Mouse (Mus musculus) thymus, adult 2 months (tissue): Measurements from ENCODE around the gene Copz2. TPM values are rescaled to one million over a fixed set of nuclear protein-coding genes. Genes with fewer than 3 reads are reported as not detected.

Source experiments
- DNase-seq: peaks from one replicate; pipeline ENCODE4 v3.0.0; 2021
- H3K27ac ChIP-seq: fragments of 200-500 bp; 2 replicates; pipeline ENCODE4 v1.5.1; 2012; ENCODE audit warnings: low read length, control low read depth; ENCODE audit not compliant: control insufficient read depth, insufficient read depth
- H3K27me3 ChIP-seq: fragments of 200-500 bp; 2 replicates; pipeline ENCODE4 v1.6.1; 2012; ENCODE audit warnings: mild to moderate bottlenecking, low read length, moderate library complexity, mixed read lengths; ENCODE audit not compliant: control insufficient read depth, insufficient read depth
- H3K36me3 ChIP-seq: fragments of 200-500 bp; 2 replicates; pipeline ENCODE4 v1.6.1; 2012; ENCODE audit warnings: mild to moderate bottlenecking, low read length, moderate library complexity; ENCODE audit not compliant: control insufficient read depth, insufficient read depth
- H3K4me1 ChIP-seq: fragments of 200-500 bp; replicated peaks from 2 replicates; pipeline ENCODE4 v1.6.1; 2012; ENCODE audit warnings: low read length; ENCODE audit not compliant: control insufficient read depth, insufficient read depth
- H3K4me3 ChIP-seq: fragments of 200-500 bp; 2 replicates; pipeline ENCODE4 v1.5.1; 2012; ENCODE audit warnings: mild to moderate bottlenecking, low read length, control low read depth, moderate library complexity; ENCODE audit not compliant: control insufficient read depth, insufficient read depth
- CTCF ChIP-seq: fragments of 200-500 bp; IDR thresholded peaks from 2 replicates; pipeline ENCODE4 v1.5.1; 2012; ENCODE audit warnings: mild to moderate bottlenecking, control low read depth, low read length, moderate library complexity, borderline replicate concordance; ENCODE audit not compliant: control insufficient read depth, poor library complexity, insufficient read depth; ENCODE audit errors: extremely low read depth
- POLR2A ChIP-seq: fragments of 200-500 bp; IDR thresholded peaks from 2 replicates; pipeline ENCODE4 v1.6.1; 2012; ENCODE audit warnings: mild to moderate bottlenecking, low read length, control low read depth, moderate library complexity; ENCODE audit not compliant: control insufficient read depth, poor library complexity, insufficient read depth; ENCODE audit errors: extremely low read depth
- WGBS: fragments of 180-500 bp; shearing (Covaris S2); methylation state at CpG from one replicate; pipeline ENCODE4 v1.1.7; 2018; 5-methylcytosine and 5-hydroxymethylcytosine counted together
- polyA plus RNA-seq: library from polyadenylated mRNA; depleted of rRNA; stranded (reverse); fragments of >200 nt; gene quantifications from 2 replicates; pipeline ENCODE4 v1.2.3, GENCODE M21; 2012

The Copz2 gene
- polyA plus RNA-seq, 1 experiment = 25.3 TPM

- H3K27me3 ChIP-seq = peaks cover 4% of the 10 kb centered on the region; the same call in 1 of the 2 replicates
- H3K4me3 ChIP-seq = no peak overlapping the region
- no peak for DNase-seq
- H3K36me3 ChIP-seq = no peaks in the 10 kb centered on the region
- H3K27ac ChIP-seq = no peak overlapping the region
- H3K4me1 ChIP-seq = no peaks in the 10 kb centered on the region
- WGBS = 17% methylated on average over 24 of the region's 24 CpGs
- TF ChIP-seq CTCF (no peak), POLR2A (no peak)
These were observed 23.0 kb downstream of the Copz2 start for GRCm38 (mm10) chr11:96872441-96873379.

- Histone ChIP-seq H3K4me1 (no peaks in the 10 kb centered on the region), H3K4me3 (no peak overlapping the region), H3K27me3 (peaks cover 4% of the 10 kb centered on the region; the same call in 1 of the 2 replicates), H3K27ac (no peak overlapping the region), H3K36me3 (no peaks in the 10 kb centered on the region)
- no peak for DNase-seq
- WGBS = 68% methylated on average over 11 of the region's 11 CpGs
- TF ChIP-seq CTCF (no peak), POLR2A (no peak)
These were observed 24.0 kb downstream of the Copz2 start for GRCm38 (mm10) chr11:96873601-96874140.

- Histone ChIP-seq H3K4me3 (no peak overlapping the region), H3K27me3 (peaks cover 8% of the 10 kb centered on the region; the same call in 1 of the 2 replicates), H3K4me1 (no peaks in the 10 kb centered on the region), H3K27ac (no peak overlapping the region), H3K36me3 (no peaks in the 10 kb centered on the region)
- no peak for TF ChIP-seq POLR2A
- no peak for TF ChIP-seq CTCF
- 44% methylated on average over 4 of the region's 4 CpGs for WGBS
- no peak for DNase-seq
These were observed 25.6 kb downstream of the Copz2 start for GRCm38 (mm10) chr11:96875270-96875669.

GRCm38 (mm10) chr11:96875745-96876144, 26.1 kb downstream of the Copz2 start:
- Histone ChIP-seq H3K4me1 (no peaks in the 10 kb centered on the region), H3K4me3 (no peak overlapping the region)

GRCm38 (mm10) chr11:96876300-96877040, 26.8 kb downstream of the Copz2 start:
- no peaks in the 10 kb centered on the region for H3K36me3 ChIP-seq
- H3K4me3 ChIP-seq = no peak overlapping the region
- no peak overlapping the region for H3K27ac ChIP-seq
- 73% methylated on average over 13 of the region's 13 CpGs for WGBS
- H3K4me1 ChIP-seq = no peaks in the 10 kb centered on the region
- H3K27me3 ChIP-seq = peaks cover 8% of the 10 kb centered on the region; the same call in 1 of the 2 replicates
- DNase-seq = no peak
- TF ChIP-seq CTCF (no peak), POLR2A (no peak)

More at GRCm38 (mm10) chr11:96875745-96876144, 26.1 kb downstream of the Copz2 start:
- WGBS = 2% methylated on average over 35 of the region's 35 CpGs
- peak; percentile 66 for DNase-seq
- no peak for TF ChIP-seq POLR2A
- TF ChIP-seq CTCF = no peak
- Histone ChIP-seq H3K27ac (no peak overlapping the region), H3K36me3 (no peaks in the 10 kb centered on the region), H3K27me3 (peaks cover 8% of the 10 kb centered on the region; the same call in 1 of the 2 replicates)

- peaks cover 8% of the 10 kb centered on the region; the same call in 1 of the 2 replicates for H3K27me3 ChIP-seq
- H3K36me3 ChIP-seq = no peaks in the 10 kb centered on the region
- H3K4me3 ChIP-seq = no peak overlapping the region
- TF ChIP-seq POLR2A = no peak
- TF ChIP-seq CTCF = no peak
- no peak overlapping the region for H3K27ac ChIP-seq
- DNase-seq = no peak
- H3K4me1 ChIP-seq = no peaks in the 10 kb centered on the region
- 48% methylated on average over 4 of the region's 4 CpGs for WGBS
These were observed 27.4 kb downstream of the Copz2 start for GRCm38 (mm10) chr11:96877071-96877470.
